Mouse (Mus musculus) WW6 (cell line): ENCODE data around the gene Znrf3.

Experiments used
- DNase-seq: peaks from one replicate; pipeline ENCODE4 v3.0.0-alpha.2; 2013; ENCODE audit warnings: low read depth, low spot score

Gene Znrf3

GRCm38 (mm10) chr11:5271274-5272065 is 173.2 kb downstream of the Znrf3 start:
- DNase-seq = no peak

GRCm38 (mm10) chr11:5269846-5270461 is 174.7 kb downstream of the Znrf3 start:
- DNase-seq = no peak

- no peak for DNase-seq
These were observed 178.9 kb downstream of the Znrf3 start for GRCm38 (mm10) chr11:5265764-5266163.

- no peak for DNase-seq
These were observed 181.4 kb downstream of the Znrf3 start for GRCm38 (mm10) chr11:5263078-5263730.

GRCm38 (mm10) chr11:5261508-5262392 is 182.9 kb downstream of the Znrf3 start, which contains the start of gene Kremen1:
Gene Kremen1 (minus strand): TSS chr11:5261558.
- DNase-seq = peak; percentile 85

GRCm38 (mm10) chr11:5260942-5261459 is 183.6 kb downstream of the Znrf3 start:
- peak; percentile 49 for DNase-seq

- DNase-seq = no peak
These were observed 184.6 kb downstream of the Znrf3 start for GRCm38 (mm10) chr11:5259944-5260598.

- DNase-seq = no peak
These were observed 186.6 kb downstream of the Znrf3 start for GRCm38 (mm10) chr11:5258036-5258435.

- no peak for DNase-seq
These were observed 187.3 kb downstream of the Znrf3 start for GRCm38 (mm10) chr11:5257151-5257862.

- DNase-seq = no peak
These were observed 189.1 kb downstream of the Znrf3 start for GRCm38 (mm10) chr11:5255509-5256014.

GRCm38 (mm10) chr11:5254016-5254415 is 190.6 kb downstream of the Znrf3 start:
- DNase-seq = no peak

GRCm38 (mm10) chr11:5253528-5253927 is 191.1 kb downstream of the Znrf3 start:
- no peak for DNase-seq

GRCm38 (mm10) chr11:5252727-5253126 is 191.9 kb downstream of the Znrf3 start:
- DNase-seq = no peak

- DNase-seq = no peak
These were observed 193.5 kb downstream of the Znrf3 start for GRCm38 (mm10) chr11:5251112-5251511.

GRCm38 (mm10) chr11:5248200-5248599 is 196.4 kb downstream of the Znrf3 start:
- no peak for DNase-seq

GRCm38 (mm10) chr11:5245431-5245830 is 199.2 kb downstream of the Znrf3 start:
- no peak for DNase-seq

GRCm38 (mm10) chr11:5244749-5245130 is 199.9 kb downstream of the Znrf3 start:
- no peak for DNase-seq

GRCm38 (mm10) chr11:5243812-5244748 is 200.6 kb downstream of the Znrf3 start:
- DNase-seq = no peak

GRCm38 (mm10) chr11:5243208-5243607 is 201.4 kb downstream of the Znrf3 start:
- DNase-seq = no peak
